Mouse (Mus musculus) frontal cortex, adult 2 months (tissue): Measurements from ENCODE around the gene Bfsp1. TPM values are rescaled to one million over a fixed set of nuclear protein-coding genes. Genes with fewer than 3 reads are reported as not detected.

ENCODE experiments used
- DNase-seq, 2 experiments: peaks; one replicate each; pipeline ENCODE4 v3.0.0; 2022; ENCODE audit warnings: low spot score in 1 of 2; ENCODE audit errors: extremely low spot score in 1 of 2
- polyA plus RNA-seq: library from polyadenylated mRNA; depleted of rRNA; stranded (reverse); fragments of >200 nt; gene quantifications from 2 replicates; pipeline ENCODE4 v1.2.3, GENCODE M21; 2012

The Bfsp1 gene
- polyA plus RNA-seq, 1 experiment, result 1.0 TPM

GRCm38 (mm10) chr2:143859166-143859565 lies 3.8 kb downstream of the Bfsp1 start:
- no peak for DNase-seq

GRCm38 (mm10) chr2:143853447-143853846 lies 9.5 kb downstream of the Bfsp1 start:
- no peak for DNase-seq

GRCm38 (mm10) chr2:143852295-143853275 lies 10.4 kb downstream of the Bfsp1 start:
- no peak for DNase-seq

- DNase-seq, result peak in 1 of 2 experiments; percentile 22
These were observed 11.4 kb downstream of the Bfsp1 start for GRCm38 (mm10) chr2:143851354-143852221.

GRCm38 (mm10) chr2:143847291-143847690 lies 15.7 kb downstream of the Bfsp1 start:
- no peak for DNase-seq

- peak in 1 of 2 experiments; percentile 26 for DNase-seq
These were observed 16.2 kb downstream of the Bfsp1 start for GRCm38 (mm10) chr2:143846799-143847198.

GRCm38 (mm10) chr2:143844779-143845178 lies 18.2 kb downstream of the Bfsp1 start:
- no peak for DNase-seq

DNA sequence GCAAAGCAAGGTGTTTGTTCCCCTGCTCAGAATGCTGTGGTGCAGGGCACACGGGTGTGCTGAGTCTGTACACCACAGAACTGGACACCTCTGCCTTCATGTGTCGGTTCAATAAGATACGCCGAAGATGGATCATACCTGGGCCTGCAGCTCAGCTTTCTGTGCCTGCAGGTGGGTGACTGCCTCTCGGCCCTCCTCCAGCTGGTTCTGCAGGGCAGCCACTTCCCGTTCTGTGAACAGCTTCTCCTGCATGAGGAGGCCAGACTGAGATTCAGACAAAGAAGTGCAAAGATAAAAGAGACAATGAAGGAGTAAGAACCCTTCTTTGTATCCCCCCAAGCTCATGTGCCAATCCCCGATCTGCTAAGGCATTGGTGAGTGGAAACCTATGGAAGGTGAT lies 21.4 kb downstream of the Bfsp1 start:
- no peak for DNase-seq

- DNase-seq, result no peak
These were observed 22.1 kb downstream of the Bfsp1 start for GRCm38 (mm10) chr2:143840895-143841294.

GRCm38 (mm10) chr2:143839458-143839857 lies 23.5 kb downstream of the Bfsp1 start:
- DNase-seq, result no peak

- no peak for DNase-seq
These were observed 24.3 kb downstream of the Bfsp1 start for GRCm38 (mm10) chr2:143838698-143839097.

- peak; percentile 33 to 90 for DNase-seq
These were observed 25.7 kb downstream of the Bfsp1 start for GRCm38 (mm10) chr2:143837291-143837701.

DNA sequence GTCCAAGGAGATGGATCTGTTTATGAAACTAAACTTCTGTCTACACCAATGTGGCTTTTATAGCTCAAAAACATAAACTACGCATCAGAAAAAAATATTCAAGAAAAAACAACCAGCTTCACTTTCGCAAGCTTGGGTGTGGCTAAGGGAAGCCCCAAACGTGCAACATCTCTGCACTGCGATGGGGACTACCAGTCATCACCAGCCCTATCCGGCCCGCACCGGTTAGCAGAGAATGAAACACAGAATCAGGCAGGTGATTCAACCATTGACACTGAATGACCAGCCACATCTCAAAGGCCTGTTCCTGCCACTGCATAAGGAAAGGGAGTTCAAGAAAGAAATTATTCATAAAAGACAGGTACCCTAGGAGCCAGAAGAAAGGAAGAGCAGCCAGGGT lies 27.2 kb downstream of the Bfsp1 start:
- DNase-seq, result no peak

DNA sequence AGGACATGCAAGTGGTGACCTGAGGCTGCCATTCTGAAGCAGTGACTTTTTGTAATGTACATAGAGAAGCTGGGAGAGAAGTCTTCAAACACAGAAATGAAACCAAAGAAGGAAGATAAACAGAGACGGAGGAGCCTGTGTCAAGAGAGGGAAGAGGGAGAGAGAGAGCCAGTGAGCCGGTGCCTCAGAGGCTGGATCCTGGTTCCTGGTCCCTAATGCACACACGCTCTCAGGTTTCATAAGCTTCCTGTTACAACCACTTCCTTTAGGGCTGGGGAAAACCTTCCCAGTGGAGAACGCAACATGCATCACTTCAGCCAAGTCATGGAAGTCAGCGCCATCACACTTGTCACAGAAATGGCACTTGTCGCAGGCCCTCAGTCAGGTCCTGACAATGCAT lies 28.9 kb downstream of the Bfsp1 start:
- DNase-seq, result no peak

GRCm38 (mm10) chr2:143832721-143833120 lies 30.3 kb downstream of the Bfsp1 start:
- no peak for DNase-seq

- no peak for DNase-seq
These were observed 31.3 kb downstream of the Bfsp1 start for GRCm38 (mm10) chr2:143831645-143832044.

- no peak for DNase-seq
These were observed 49.5 kb downstream of the Bfsp1 start for GRCm38 (mm10) chr2:143813461-143813860.

GRCm38 (mm10) chr2:143812262-143812661 lies 50.7 kb downstream of the Bfsp1 start:
- DNase-seq, result no peak

- peak in 1 of 2 experiments; percentile 30 for DNase-seq
These were observed 54.2 kb downstream of the Bfsp1 start for GRCm38 (mm10) chr2:143808789-143809188.

GRCm38 (mm10) chr2:143806924-143807664 lies 55.9 kb downstream of the Bfsp1 start:
- no peak for DNase-seq
